Mouse (Mus musculus) left cerebral cortex, adult 2 months (tissue): Measurements from ENCODE around the gene Gsta4. TPM values are rescaled to one million over a fixed set of nuclear protein-coding genes. Genes with fewer than 3 reads are reported as not detected.

ENCODE experiments used
- DNase-seq, 2 experiments: peaks; one replicate each; pipeline ENCODE4 v3.0.0; 2021 to 2022; ENCODE audit warnings: low spot score in 2 of 2, mixed read lengths in 1 of 2; ENCODE audit errors: extremely low spot score in 1 of 2
- H3K27ac ChIP-seq: fragments of 200-600 bp; 2 replicates; pipeline ENCODE4 v1.8.1; 2022
- H3K4me3 ChIP-seq: fragments of 200-600 bp; 2 replicates; pipeline ENCODE4 v1.8.1; 2022
- CTCF ChIP-seq: fragments of 200-600 bp; IDR thresholded peaks from 2 replicates; pipeline ENCODE4 v1.8.1; 2022; ENCODE audit warnings: antibody characterized with exemption, mild to moderate bottlenecking, moderate library complexity
- intact Hi-C: fragments of 180-260 bp; cut with DNase I; formaldehyde crosslinking; loops from one replicate; pipeline ENCODE4 v1.15.1; 2025
- total RNA-seq, 2 experiments: library from RNA; stranded (reverse); gene quantifications; 2 replicates each; pipeline ENCODE4 v1.2.3; 2021

Gene Gsta4
- total RNA-seq, 2 experiments from 2014 or later: 38.2 to 39.6 TPM

DNA sequence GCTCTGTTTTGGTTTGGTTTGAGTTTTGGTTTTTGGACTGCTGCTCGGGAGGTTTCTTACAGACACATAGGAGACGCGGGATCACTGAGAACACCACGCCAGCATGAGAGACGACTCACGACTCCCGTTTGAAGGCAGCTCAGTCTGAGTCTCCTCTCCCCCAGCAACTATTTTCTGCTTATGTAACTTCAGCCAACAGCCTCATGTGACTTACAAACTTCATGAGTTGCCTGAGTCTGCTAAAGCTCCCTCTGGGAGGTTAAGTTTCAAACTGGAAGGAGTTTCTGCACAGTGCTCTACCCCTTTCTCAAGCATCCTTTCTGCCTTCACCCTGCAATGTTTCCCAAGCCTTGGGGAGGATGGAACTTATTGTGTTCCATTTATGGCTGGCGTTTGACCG is 3.1 kb downstream of the Gsta4 start:
- DNase-seq: no peak
- TF ChIP-seq CTCF: no peak
- H3K4me3 ChIP-seq: no peak overlapping the region
- no peak overlapping the region for H3K27ac ChIP-seq
- intact Hi-C loops: no loop called here

GRCm38 (mm10) chr9:78188910-78189309 is 6.3 kb downstream of the Gsta4 start:
- H3K4me3 ChIP-seq: no peak overlapping the region
- intact Hi-C loops: no loop called here
- TF ChIP-seq CTCF: no peak
- H3K27ac ChIP-seq: no peak overlapping the region
- DNase-seq: no peak

- DNase-seq: no peak
- no peak for TF ChIP-seq CTCF
- intact Hi-C loops: loop anchor here (2.0 kb wide), 1 partner anchor 14 kb away; no protein-coding TSS in a partner anchor
- Histone ChIP-seq H3K4me3 (peak overlapping the region; percentile 29), H3K27ac (no peak overlapping the region)
Observed at GRCm38 (mm10) chr9:78190651-78191634, 8.4 kb downstream of the Gsta4 start.

DNA sequence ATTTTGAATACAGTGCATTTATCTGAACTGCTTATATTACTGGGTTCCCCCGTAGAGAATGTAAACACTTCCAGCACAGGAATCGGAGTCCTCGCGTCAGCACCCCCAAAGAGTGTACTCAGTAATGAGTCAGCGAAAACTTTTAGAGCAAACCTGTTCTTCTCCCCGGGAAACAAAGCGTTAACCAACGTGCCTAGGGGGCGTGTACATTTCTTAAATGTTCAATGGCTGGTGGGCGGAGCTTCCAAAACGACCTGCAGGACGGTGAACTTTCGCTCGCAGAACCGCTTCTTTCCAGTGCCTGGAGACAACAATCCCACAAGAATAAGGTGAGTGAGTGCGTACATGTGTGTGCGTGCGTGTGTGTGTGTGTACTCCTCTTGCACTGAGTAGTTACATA is 9.2 kb downstream of the Gsta4 start:
- intact Hi-C loops: loop anchor here (2.0 kb wide), 1 partner anchor 15 kb away; no protein-coding TSS in a partner anchor
- Histone ChIP-seq H3K27ac (peak overlapping the region; percentile 19; the same call in 1 of the 2 replicates), H3K4me3 (peak overlapping the region; percentile 29)
- no peak for TF ChIP-seq CTCF
- DNase-seq: peak in 1 of 2 experiments; percentile 29

DNA sequence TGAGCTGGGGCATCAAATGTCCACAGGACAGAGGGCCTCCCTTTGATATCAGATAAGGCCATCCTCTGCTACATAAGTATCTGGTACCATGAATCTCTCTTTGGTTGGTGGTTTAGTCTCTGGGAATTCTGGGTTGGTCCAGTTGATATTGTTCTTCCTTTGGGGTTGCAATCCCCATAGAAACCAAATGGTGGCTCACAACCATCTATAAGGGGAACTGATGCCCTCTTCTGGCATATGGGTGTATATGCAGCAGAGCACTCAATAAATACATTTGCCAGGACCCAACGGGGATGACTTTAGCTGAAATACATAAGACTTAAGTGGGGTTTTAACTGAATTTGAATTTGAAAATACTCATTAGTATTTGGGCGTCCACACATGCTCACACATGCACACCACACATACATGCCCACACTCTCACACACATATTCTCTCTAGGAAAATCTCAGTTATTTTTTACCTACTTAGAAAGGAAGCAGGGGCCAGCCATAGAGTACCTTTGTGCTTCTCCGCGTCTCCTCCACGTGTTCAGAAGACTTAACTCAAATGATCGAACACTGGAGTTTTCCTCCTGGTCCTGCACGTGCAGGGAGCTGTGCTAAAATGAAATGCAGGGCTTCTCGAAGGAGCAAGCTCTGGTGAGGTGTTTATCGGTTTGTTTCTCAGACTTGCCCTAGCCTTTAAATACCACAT is 11.5 kb downstream of the Gsta4 start:
- DNase-seq: no peak
- no peak overlapping the region for H3K27ac ChIP-seq
- no peak overlapping the region for H3K4me3 ChIP-seq
- intact Hi-C loops: loop anchor here (2.0 kb wide), 1 partner anchor 85 kb away; the partner anchor contains the start of genes Fbxo9 and Ick
- peak; percentile 87 for TF ChIP-seq CTCF

GRCm38 (mm10) chr9:78195034-78195433 is 12.5 kb downstream of the Gsta4 start:
- no peak for TF ChIP-seq CTCF
- no peak overlapping the region for H3K27ac ChIP-seq
- intact Hi-C loops: loop anchor here (2.0 kb wide), 1 partner anchor 86 kb away; the partner anchor contains the start of genes Fbxo9 and Ick
- peak; percentile 28 to 42 for DNase-seq
- H3K4me3 ChIP-seq: no peak overlapping the region

- intact Hi-C loops: no loop called here
- DNase-seq: no peak
- Histone ChIP-seq H3K4me3 (no peak overlapping the region), H3K27ac (no peak overlapping the region)
- no peak for TF ChIP-seq CTCF
Observed at GRCm38 (mm10) chr9:78197801-78198200, 15.2 kb downstream of the Gsta4 start.

DNA sequence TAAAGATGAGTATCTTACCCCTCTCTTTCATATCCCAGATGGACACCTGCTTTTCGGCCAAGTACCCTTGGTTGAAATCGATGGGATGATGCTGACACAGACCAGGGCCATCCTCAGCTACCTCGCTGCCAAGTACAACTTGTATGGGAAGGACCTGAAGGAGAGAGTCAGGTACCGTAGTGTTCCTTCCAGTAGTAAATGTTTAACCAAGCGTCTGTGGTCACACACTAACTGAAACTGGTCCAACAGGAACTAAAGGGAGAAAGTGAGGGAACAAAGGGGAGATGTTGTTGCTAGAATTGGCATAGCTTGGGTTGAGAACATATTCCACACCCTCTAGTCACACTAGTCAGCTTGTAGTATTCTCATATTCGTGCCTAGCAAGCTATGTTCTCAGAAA is 21.6 kb downstream of the Gsta4 start:
- no peak for TF ChIP-seq CTCF
- intact Hi-C loops: no loop called here
- no peak overlapping the region for H3K27ac ChIP-seq
- no peak overlapping the region for H3K4me3 ChIP-seq
- no peak for DNase-seq

- TF ChIP-seq CTCF: no peak
- no peak for DNase-seq
- Histone ChIP-seq H3K4me3 (no peak overlapping the region), H3K27ac (no peak overlapping the region)
- intact Hi-C loops: no loop called here
Observed at GRCm38 (mm10) chr9:78208956-78209355, 26.4 kb downstream of the Gsta4 start.

DNA sequence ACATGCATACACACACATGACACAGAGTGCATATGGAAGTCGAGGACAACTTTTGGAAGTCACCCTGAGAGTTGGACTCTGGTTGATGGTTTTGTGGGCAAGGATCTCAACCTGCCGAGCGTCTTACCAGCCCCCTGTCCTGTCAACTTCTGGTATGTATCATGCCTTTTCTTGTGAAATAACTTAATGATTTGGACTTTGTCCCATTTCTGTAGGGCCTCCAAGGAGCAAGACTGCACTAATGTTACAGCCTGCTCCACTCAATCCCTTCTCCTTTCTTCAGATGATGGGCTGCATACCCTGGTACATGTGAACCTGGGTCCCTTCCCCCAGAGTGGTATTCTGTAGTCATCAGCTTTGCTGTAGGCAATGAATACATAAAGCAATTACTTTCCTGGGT is 27.5 kb downstream of the Gsta4 start:
- no peak for DNase-seq
- TF ChIP-seq CTCF: no peak
- Histone ChIP-seq H3K4me3 (no peak overlapping the region), H3K27ac (no peak overlapping the region)
- intact Hi-C loops: no loop called here

- intact Hi-C loops: no loop called here
Observed at GRCm38 (mm10) chr9:78210821-78211220, 28.2 kb downstream of the Gsta4 start.

DNA sequence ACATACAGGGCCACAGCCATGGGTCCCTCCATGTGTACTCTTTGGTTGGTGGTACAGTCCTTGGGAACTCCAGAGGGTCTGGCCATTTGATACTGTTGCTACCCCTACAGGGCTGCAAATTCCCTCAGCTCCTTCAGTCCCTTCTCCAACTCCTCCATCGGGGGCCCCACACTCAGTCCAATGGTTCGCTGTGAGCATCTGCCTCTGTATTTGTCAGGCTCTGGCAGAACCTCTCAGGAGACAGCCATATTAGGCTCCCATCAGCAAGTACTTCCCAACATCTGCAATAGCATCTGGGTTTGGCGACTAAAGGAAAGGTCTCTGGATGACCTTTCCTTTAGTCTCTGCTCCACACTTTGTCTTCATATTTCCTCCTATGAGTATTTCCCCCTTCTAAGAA is 28.9 kb downstream of the Gsta4 start:
- no peak for TF ChIP-seq CTCF
- no peak overlapping the region for H3K27ac ChIP-seq
- intact Hi-C loops: no loop called here
- H3K4me3 ChIP-seq: no peak overlapping the region
- DNase-seq: no peak

More at GRCm38 (mm10) chr9:78210821-78211220, 28.2 kb downstream of the Gsta4 start:
- Histone ChIP-seq H3K27ac (no peak overlapping the region), H3K4me3 (no peak overlapping the region)
- TF ChIP-seq CTCF: no peak
- no peak for DNase-seq
